Mouse (Mus musculus): ENCODE data around the gene Gm5460. TPM values are rescaled to one million over a fixed set of nuclear protein-coding genes. Genes with fewer than 3 reads are reported as not detected.

Gene Gm5460
- polyA plus RNA-seq, 1 experiment: 47.9 TPM

DNA sequence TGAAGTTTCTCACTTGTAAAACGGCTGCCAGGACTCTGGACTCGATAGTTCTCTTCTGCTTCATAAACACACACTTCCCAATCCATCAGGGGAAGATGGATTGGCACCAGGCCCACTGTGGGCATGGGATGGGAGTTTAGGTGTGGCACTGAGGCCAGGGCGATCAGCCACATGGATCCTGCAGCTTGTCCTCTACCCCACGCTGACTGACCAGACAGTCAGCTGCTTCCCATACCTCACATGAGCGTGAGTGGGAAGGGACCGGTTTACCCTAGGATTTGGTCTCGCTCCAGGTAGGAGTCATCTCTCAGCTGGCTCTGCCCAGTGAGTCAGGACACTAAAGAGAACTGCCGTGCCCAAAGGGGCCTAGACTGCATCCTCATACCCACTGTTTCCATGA is 73.2 kb downstream of the Gm5460 start:
- no peak overlapping the region for H3K27ac ChIP-seq (ENCODE audit: control insufficient read depth, insufficient read depth, low read depth, low read length)
- no peak for TF ChIP-seq POLR2A (IDR thresholded peaks at IDR 0.05; ENCODE audit: control insufficient read depth, low read depth, low read length)
- no peak for TF ChIP-seq CTCF (IDR thresholded peaks at IDR 0.05; ENCODE audit: control insufficient read depth, insufficient read depth, insufficient replicate concordance, low read depth, low read length)
- no peaks in the 10 kb centered on the region for H3K27me3 ChIP-seq (ENCODE audit: control insufficient read depth, insufficient read depth, low read length)
- no peak overlapping the region for H3K4me3 ChIP-seq (ENCODE audit: control insufficient read depth, low read depth, low read length)
- no peaks in the 10 kb centered on the region for H3K4me1 ChIP-seq (ENCODE audit: control insufficient read depth, insufficient read depth, low read length)
- no peaks in the 10 kb centered on the region for H3K36me3 ChIP-seq (ENCODE audit: control insufficient read depth, insufficient read depth, low read length)

DNA sequence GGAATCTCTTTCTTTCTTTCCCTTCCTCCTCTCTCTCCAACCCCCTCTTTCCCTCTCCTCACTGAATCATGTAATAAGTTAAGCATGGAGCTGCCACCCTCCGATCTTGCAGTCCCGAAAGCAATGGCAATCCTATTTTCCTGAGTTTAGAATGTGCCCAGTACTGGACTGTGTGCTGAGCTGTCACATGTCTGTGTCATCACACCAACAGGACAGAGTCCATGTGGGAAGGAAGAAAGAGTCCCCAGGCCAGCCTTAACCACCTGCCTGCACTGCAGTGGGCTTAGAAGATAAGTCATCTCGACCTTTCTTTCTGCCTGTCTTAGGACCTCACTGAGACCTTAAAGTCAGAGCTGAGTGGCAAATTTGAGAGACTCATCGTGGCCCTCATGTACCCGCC is 74.9 kb downstream of the Gm5460 start:
- no peak for TF ChIP-seq POLR2A (IDR thresholded peaks at IDR 0.05; ENCODE audit: control insufficient read depth, low read depth, low read length)
- no peak for TF ChIP-seq CTCF (IDR thresholded peaks at IDR 0.05; ENCODE audit: control insufficient read depth, insufficient read depth, insufficient replicate concordance, low read depth, low read length)
- no peaks in the 10 kb centered on the region for H3K4me1 ChIP-seq (ENCODE audit: control insufficient read depth, insufficient read depth, low read length)
- no peaks in the 10 kb centered on the region for H3K36me3 ChIP-seq (ENCODE audit: control insufficient read depth, insufficient read depth, low read length)
- H3K4me3 ChIP-seq (ENCODE audit: control insufficient read depth, low read depth, low read length): no peak overlapping the region
- H3K27ac ChIP-seq (ENCODE audit: control insufficient read depth, insufficient read depth, low read depth, low read length): no peak overlapping the region
- no peaks in the 10 kb centered on the region for H3K27me3 ChIP-seq (ENCODE audit: control insufficient read depth, insufficient read depth, low read length)

DNA sequence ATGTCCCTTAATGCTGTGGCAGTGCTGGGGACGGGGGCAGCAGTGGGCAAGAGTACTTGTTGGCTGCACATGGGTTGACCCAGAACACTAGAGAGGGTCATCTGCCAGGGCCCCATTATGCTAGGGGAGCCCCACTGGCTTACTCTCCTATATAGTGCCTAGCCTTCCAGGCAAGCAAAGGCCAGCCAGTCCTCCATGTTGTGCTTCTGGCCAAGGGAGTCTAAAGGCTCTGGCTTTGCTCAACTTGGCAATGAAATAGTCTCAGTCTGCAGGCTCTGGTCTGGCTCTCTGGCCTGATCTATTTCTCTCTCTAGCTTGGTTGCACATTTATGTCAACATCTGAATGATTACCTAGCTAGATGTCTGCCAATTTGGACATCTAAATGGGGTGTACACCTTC is 76.3 kb downstream of the Gm5460 start:
- no peak for TF ChIP-seq CTCF (IDR thresholded peaks at IDR 0.05; ENCODE audit: control insufficient read depth, insufficient read depth, insufficient replicate concordance, low read depth, low read length)
- no peak for TF ChIP-seq POLR2A (IDR thresholded peaks at IDR 0.05; ENCODE audit: control insufficient read depth, low read depth, low read length)
- no peaks in the 10 kb centered on the region for H3K4me1 ChIP-seq (ENCODE audit: control insufficient read depth, insufficient read depth, low read length)
- no peaks in the 10 kb centered on the region for H3K36me3 ChIP-seq (ENCODE audit: control insufficient read depth, insufficient read depth, low read length)
- no peaks in the 10 kb centered on the region for H3K27me3 ChIP-seq (ENCODE audit: control insufficient read depth, insufficient read depth, low read length)
- H3K4me3 ChIP-seq (ENCODE audit: control insufficient read depth, low read depth, low read length): no peak overlapping the region
- H3K27ac ChIP-seq (ENCODE audit: control insufficient read depth, insufficient read depth, low read depth, low read length): no peak overlapping the region

DNA sequence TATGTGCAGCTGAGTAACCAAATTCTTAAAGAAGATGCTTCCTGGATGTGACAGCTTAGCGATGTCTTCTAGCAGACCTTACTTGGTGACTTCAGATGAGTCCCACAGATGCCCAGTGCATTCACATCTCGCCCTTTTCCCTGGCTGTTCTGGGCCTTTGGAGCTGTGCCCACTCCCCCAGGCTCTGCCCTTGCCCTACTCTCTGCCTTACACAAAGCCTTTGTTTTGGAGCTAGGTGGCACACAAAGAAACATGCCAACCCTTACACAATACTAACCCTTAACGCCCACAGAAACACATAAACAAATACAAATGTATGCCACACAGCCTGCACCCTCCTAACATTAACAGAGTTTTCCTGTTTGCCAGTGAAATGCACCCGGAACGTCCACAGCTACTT is 79.6 kb downstream of the Gm5460 start:
- no peak overlapping the region for H3K4me3 ChIP-seq (ENCODE audit: control insufficient read depth, low read depth, low read length)
- TF ChIP-seq CTCF (IDR thresholded peaks at IDR 0.05; ENCODE audit: control insufficient read depth, insufficient read depth, insufficient replicate concordance, low read depth, low read length): no peak
- no peak for TF ChIP-seq POLR2A (IDR thresholded peaks at IDR 0.05; ENCODE audit: control insufficient read depth, low read depth, low read length)
- H3K27ac ChIP-seq (ENCODE audit: control insufficient read depth, insufficient read depth, low read depth, low read length): no peak overlapping the region
- H3K27me3 ChIP-seq (ENCODE audit: control insufficient read depth, insufficient read depth, low read length): no peaks in the 10 kb centered on the region
- H3K36me3 ChIP-seq (ENCODE audit: control insufficient read depth, insufficient read depth, low read length): no peaks in the 10 kb centered on the region
- H3K4me1 ChIP-seq (ENCODE audit: control insufficient read depth, insufficient read depth, low read length): no peaks in the 10 kb centered on the region

Other genes with a start within 250 kb of the Gm5460 start
- gene Gdf10, start 93.2 kb upstream of the Gm5460 start, polyA plus RNA-seq (2012; rRNA removed): 0.26 and 1.3 TPM in 2 replicates
- not detected in 2 replicates for gene Gdf2, start 75.7 kb upstream of the Gm5460 start, polyA plus RNA-seq (2012; rRNA removed)
- 0.02 TPM in 2 replicates for gene Rbp3, start 62.8 kb upstream of the Gm5460 start, polyA plus RNA-seq (2012; rRNA removed)
- gene Zfp488, start 38.0 kb upstream of the Gm5460 start, polyA plus RNA-seq (2012; rRNA removed): 0.46 and 0.55 TPM in 2 replicates
- 27.0 and 30.6 TPM in 2 replicates for gene Gm30083, start 1.6 kb upstream of the Gm5460 start, polyA plus RNA-seq (2012; rRNA removed)
- 194 and 204 TPM in 2 replicates for gene Antxrl, start 35.9 kb downstream of the Gm5460 start, polyA plus RNA-seq (2012; rRNA removed)
- 0.08 and 0.21 TPM in 2 replicates for gene Anxa8, start 69.2 kb downstream of the Gm5460 start, polyA plus RNA-seq (2012; rRNA removed)
- 13.5 and 14.8 TPM in 2 replicates for gene A630023A22Rik, start 86.0 kb downstream of the Gm5460 start, polyA plus RNA-seq (2012; rRNA removed)
- 0.05 and 0.06 TPM in 2 replicates for gene Npy4r, start 135.7 kb downstream of the Gm5460 start, polyA plus RNA-seq (2012; rRNA removed)
- 0.08 and 0.26 TPM in 2 replicates for gene Gprin2, start 184.9 kb downstream of the Gm5460 start, polyA plus RNA-seq (2012; rRNA removed)
- 0.58 and 0.72 TPM in 2 replicates for gene Syt15, start 202.8 kb downstream of the Gm5460 start, polyA plus RNA-seq (2012; rRNA removed)

All from testis, adult 2 months (tissue).